7 mouse cellular contexts compared by ENCODE assay signal in the genomic region with DNA sequence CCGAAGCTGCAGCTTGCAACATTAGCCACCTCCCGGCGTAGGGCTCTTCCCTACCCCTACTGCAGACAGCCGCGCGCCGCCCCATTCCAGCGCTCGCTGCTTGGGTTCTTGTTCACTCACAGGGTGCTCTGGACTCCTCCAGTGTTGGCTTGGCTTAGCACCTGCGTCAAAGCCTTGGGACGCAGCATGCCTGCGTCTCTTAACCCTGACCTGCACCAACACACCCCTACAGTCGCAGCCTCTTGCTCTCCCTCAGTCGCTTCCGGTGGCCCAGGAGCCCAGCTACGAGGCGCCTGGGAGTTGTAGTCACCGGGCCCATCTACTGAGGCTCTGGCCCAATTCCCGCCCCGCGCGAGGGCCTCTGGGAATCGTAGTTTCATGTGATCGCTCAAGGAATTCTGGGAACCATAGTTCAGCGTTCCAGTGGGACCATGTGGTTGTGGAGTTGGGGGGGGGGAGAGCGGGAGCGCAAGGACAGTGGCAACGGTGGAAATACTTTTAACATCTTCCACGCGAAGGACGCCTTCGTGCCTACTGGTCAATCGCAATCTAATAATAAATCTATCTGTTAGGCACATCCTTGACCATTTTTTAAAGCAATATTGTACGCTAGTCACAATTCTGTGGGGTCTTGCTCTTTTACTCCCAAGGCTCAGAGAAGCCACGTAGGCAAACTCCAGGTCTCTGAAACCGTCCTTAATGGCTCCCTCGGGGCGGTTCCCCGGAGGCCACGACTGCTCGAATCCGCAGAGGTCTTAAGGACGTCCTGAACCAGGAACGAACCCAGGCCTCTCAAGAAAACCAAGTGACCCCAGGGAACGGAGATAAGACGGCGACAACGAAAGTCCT. TPM values are rescaled to one million over a fixed set of nuclear protein-coding genes. Genes with fewer than 3 reads are reported as not detected.
DNase-seq lines count a peak whose midpoint lies in the region; ATAC-seq lines count a peak whose summit lies in the region.

A gene (minus strand): TSS at position 399 of the 849 bp plus-strand sequence.

- under 1% methylated on average over 48 of the region's 48 CpGs for WGBS in embryonic facial prominence, embryonic 11.5 days
- under 1% methylated on average over 48 of the region's 48 CpGs for WGBS in limb, embryonic 10.5 days
- under 1% methylated on average over 48 of the region's 48 CpGs for WGBS in midbrain, embryonic 13.5 days

- H3K4me1 ChIP-seq in embryonic facial prominence, embryonic 11.5 days (ENCODE audit: control insufficient read depth, insufficient read depth, low read length) = no peaks in the 10 kb centered on the region
- peaks cover 42% of the 10 kb centered on the region for H3K4me1 ChIP-seq in limb, embryonic 10.5 days
- H3K4me1 ChIP-seq in midbrain, embryonic 13.5 days (replicated peaks) = peaks cover 43% of the 10 kb centered on the region

- DNase-seq in adrenal gland, postnatal 14 days = peak; percentile 99
- peak; percentile 100 for DNase-seq in embryonic facial prominence, embryonic 11.5 days (ENCODE audit: low spot score)
- DNase-seq in kidney, adult 11 months = peak; percentile 98
- peak; percentile 96 for DNase-seq in limb, embryonic 10.5 days (ENCODE audit: low spot score)
- peak; percentile 89 for DNase-seq in spleen, adult 12 weeks (ENCODE audit: low spot score)

- peak; percentile 92 for ATAC-seq in embryonic facial prominence, embryonic 11.5 days (replicated peaks; ENCODE audit: insufficient number of reproducible peaks, low FRiP score, low TSS enrichment, low read depth)
- peak; percentile 79 for ATAC-seq in granulocyte monocyte progenitor cell, adult 5-6 weeks (replicated peaks; ENCODE audit: poor library complexity, severe bottlenecking)
- peak; percentile 93 for ATAC-seq in midbrain, embryonic 13.5 days

- H3K36me3 ChIP-seq in embryonic facial prominence, embryonic 11.5 days (replicated peaks; ENCODE audit: control insufficient read depth, insufficient read depth, low read depth, low read length) = peaks cover 5% of the 10 kb centered on the region; the same call in 1 of the 2 replicates
- H3K36me3 ChIP-seq in limb, embryonic 10.5 days = peaks cover 36% of the 10 kb centered on the region
- peaks cover 29% of the 10 kb centered on the region for H3K36me3 ChIP-seq in midbrain, embryonic 13.5 days

- H3K27ac ChIP-seq in embryonic facial prominence, embryonic 11.5 days (replicated peaks; ENCODE audit: low read depth, low read length) = peak within 1 kb of the TSS; percentile 93
- H3K27ac ChIP-seq in limb, embryonic 10.5 days = peak within 1 kb of the TSS; percentile 98
- peak within 1 kb of the TSS; percentile 93 for H3K27ac ChIP-seq in midbrain, embryonic 13.5 days

- peak within 1 kb of the TSS; percentile 89 for H3K4me3 ChIP-seq in embryonic facial prominence, embryonic 11.5 days (ENCODE audit: low read depth, low read length)
- H3K4me3 ChIP-seq in limb, embryonic 10.5 days = peak within 1 kb of the TSS; percentile 92
- H3K4me3 ChIP-seq in midbrain, embryonic 13.5 days (replicated peaks) = peak within 1 kb of the TSS; percentile 93

- H3K4me2 ChIP-seq in embryonic facial prominence, embryonic 11.5 days (ENCODE audit: low read depth, low read length) = peak within 1 kb of the TSS; percentile 85
- H3K4me2 ChIP-seq in midbrain, embryonic 13.5 days (replicated peaks) = peak within 1 kb of the TSS; percentile 81

- no peaks in the 10 kb centered on the region for H3K27me3 ChIP-seq in embryonic facial prominence, embryonic 11.5 days (ENCODE audit: control insufficient read depth, insufficient read depth, low read length)
- no peaks in the 10 kb centered on the region for H3K27me3 ChIP-seq in limb, embryonic 10.5 days (ENCODE audit: low read depth, poor library complexity, severe bottlenecking)
- H3K27me3 ChIP-seq in midbrain, embryonic 13.5 days = no peaks in the 10 kb centered on the region

- H3K9me3 ChIP-seq in embryonic facial prominence, embryonic 11.5 days (replicated peaks; ENCODE audit: control insufficient read depth, low read length) = no peaks in the 10 kb centered on the region
- H3K9me3 ChIP-seq in limb, embryonic 10.5 days (replicated peaks) = no peaks in the 10 kb centered on the region
- H3K9me3 ChIP-seq in midbrain, embryonic 13.5 days = no peaks in the 10 kb centered on the region

- H3K9ac ChIP-seq in embryonic facial prominence, embryonic 11.5 days (replicated peaks; ENCODE audit: low read length) = peak within 1 kb of the TSS; percentile 89
- peak within 1 kb of the TSS; percentile 92 for H3K9ac ChIP-seq in midbrain, embryonic 13.5 days (replicated peaks)

RNA-seq across cellular contexts. Expression of the gene that starts here (rescaled TPM):
- total RNA-seq in adrenal gland, postnatal 14 days (2021) = 133 and 138 TPM in 2 replicates
- polyA plus RNA-seq in embryonic facial prominence, embryonic 11.5 days (2014; fragmentation: Nextera tagmentation; extraction: Ambion mirVana) = 77.4 and 82.0 TPM in 2 replicates
- 60.7 and 74.3 TPM in 2 replicates for total RNA-seq in granulocyte monocyte progenitor cell, adult 5-6 weeks (2014; fragmentation: Nextera tagmentation)
- 102 and 122 TPM in 2 replicates for total RNA-seq in granulocyte monocyte progenitor cell, adult 5-6 weeks (2017)
- 151 and 159 TPM in 2 replicates for polyA plus RNA-seq in limb, embryonic 10.5 days (2016; fragmentation: Nextera tagmentation; extraction: Ambion mirVana)
- 181 and 182 TPM in 2 replicates for polyA plus RNA-seq in midbrain, embryonic 13.5 days (2015; fragmentation: Nextera tagmentation; extraction: Ambion mirVana)

Comparison
In these comparisons a context has a peak if more than half of its experiments do, and no peak if none do; other contexts are left out.
1. Peak in every context shown above with its lines: DNase-seq, ATAC-seq, H3K4me3 ChIP-seq and H3K27ac ChIP-seq.